Mouse (Mus musculus) thymus, adult 2 months (tissue): ENCODE data around the gene Fgfr2. TPM values are rescaled to one million over a fixed set of nuclear protein-coding genes. Genes with fewer than 3 reads are reported as not detected.
"Not testable (repeated sequence)": the region's sequence is repeated elsewhere in the genome, so short reads cannot be mapped to it uniquely, and the experiment has no call there.

ENCODE experiments used
- DNase-seq: peaks from one replicate; pipeline ENCODE4 v3.0.0; 2021
- H3K27ac ChIP-seq: fragments of 200-500 bp; 2 replicates; pipeline ENCODE4 v1.5.1; 2012; ENCODE audit warnings: low read length, control low read depth; ENCODE audit not compliant: control insufficient read depth, insufficient read depth
- H3K27me3 ChIP-seq: fragments of 200-500 bp; 2 replicates; pipeline ENCODE4 v1.6.1; 2012; ENCODE audit warnings: mild to moderate bottlenecking, low read length, moderate library complexity, mixed read lengths; ENCODE audit not compliant: control insufficient read depth, insufficient read depth
- H3K36me3 ChIP-seq: fragments of 200-500 bp; 2 replicates; pipeline ENCODE4 v1.6.1; 2012; ENCODE audit warnings: mild to moderate bottlenecking, low read length, moderate library complexity; ENCODE audit not compliant: control insufficient read depth, insufficient read depth
- H3K4me1 ChIP-seq: fragments of 200-500 bp; replicated peaks from 2 replicates; pipeline ENCODE4 v1.6.1; 2012; ENCODE audit warnings: low read length; ENCODE audit not compliant: control insufficient read depth, insufficient read depth
- H3K4me3 ChIP-seq: fragments of 200-500 bp; 2 replicates; pipeline ENCODE4 v1.5.1; 2012; ENCODE audit warnings: mild to moderate bottlenecking, low read length, control low read depth, moderate library complexity; ENCODE audit not compliant: control insufficient read depth, insufficient read depth
- CTCF ChIP-seq: fragments of 200-500 bp; IDR thresholded peaks from 2 replicates; pipeline ENCODE4 v1.5.1; 2012; ENCODE audit warnings: mild to moderate bottlenecking, control low read depth, low read length, moderate library complexity, borderline replicate concordance; ENCODE audit not compliant: control insufficient read depth, poor library complexity, insufficient read depth; ENCODE audit errors: extremely low read depth
- POLR2A ChIP-seq: fragments of 200-500 bp; IDR thresholded peaks from 2 replicates; pipeline ENCODE4 v1.6.1; 2012; ENCODE audit warnings: mild to moderate bottlenecking, low read length, control low read depth, moderate library complexity; ENCODE audit not compliant: control insufficient read depth, poor library complexity, insufficient read depth; ENCODE audit errors: extremely low read depth
- WGBS: fragments of 180-500 bp; shearing (Covaris S2); methylation state at CpG from one replicate; pipeline ENCODE4 v1.1.7; 2018; 5-methylcytosine and 5-hydroxymethylcytosine counted together
- polyA plus RNA-seq: library from polyadenylated mRNA; depleted of rRNA; stranded (reverse); fragments of >200 nt; gene quantifications from 2 replicates; pipeline ENCODE4 v1.2.3, GENCODE M21; 2012

Gene Fgfr2
- polyA plus RNA-seq, 1 experiment, result 12.1 TPM

GRCm38 (mm10) chr7:130501499-130501898 lies 2621.7 kb downstream of the Fgfr2 start:
- 3% methylated on average over 1 of the region's 1 CpGs for WGBS
- no peak for TF ChIP-seq CTCF
- no peak for TF ChIP-seq POLR2A
- no peak overlapping the region for H3K27ac ChIP-seq
- peaks cover 12% of the 10 kb centered on the region for H3K36me3 ChIP-seq
- H3K4me3 ChIP-seq, result no peak overlapping the region
- H3K4me1 ChIP-seq, result no peaks in the 10 kb centered on the region
- no peaks in the 10 kb centered on the region for H3K27me3 ChIP-seq
- DNase-seq, result no peak

GRCm38 (mm10) chr7:130493346-130493745 lies 2629.8 kb downstream of the Fgfr2 start:
- no peaks in the 10 kb centered on the region; the same call in 1 of the 2 replicates for H3K36me3 ChIP-seq
- H3K4me1 ChIP-seq, result 0 out of 2 replicates have a peak, but pooled peaks cover 3% of the 10 kb centered on the region
- WGBS, result 93% methylated on average over 3 of the region's 3 CpGs
- H3K27me3 ChIP-seq, result no peaks in the 10 kb centered on the region
- H3K27ac ChIP-seq, result no peak overlapping the region
- no peak overlapping the region for H3K4me3 ChIP-seq
- TF ChIP-seq CTCF (no peak), POLR2A (no peak)
- DNase-seq, result no peak

- Histone ChIP-seq H3K4me3 (no peak overlapping the region), H3K27me3 (no peaks in the 10 kb centered on the region), H3K27ac (no peak overlapping the region), H3K36me3 (no peaks in the 10 kb centered on the region), H3K4me1 (0 out of 2 replicates have a peak, but pooled peaks cover 3% of the 10 kb centered on the region)
- no peak for DNase-seq
- TF ChIP-seq POLR2A, result no peak
- TF ChIP-seq CTCF, result no peak
These were observed 2631.1 kb downstream of the Fgfr2 start for GRCm38 (mm10) chr7:130492026-130492425.

GRCm38 (mm10) chr7:130479003-130479402 lies 2644.1 kb downstream of the Fgfr2 start:
- 93% methylated on average over 3 of the region's 3 CpGs for WGBS
- not testable (repeated sequence) for H3K4me1 ChIP-seq, H3K27me3 ChIP-seq, DNase-seq, H3K36me3 ChIP-seq, H3K27ac ChIP-seq, H3K4me3 ChIP-seq

GRCm38 (mm10) chr7:130475970-130476369 lies 2647.2 kb downstream of the Fgfr2 start:
- H3K36me3 ChIP-seq, result peaks cover 3% of the 10 kb centered on the region; the same call in 1 of the 2 replicates
- TF ChIP-seq CTCF (no peak), POLR2A (no peak)
- DNase-seq, result peak; percentile 15
- H3K27me3 ChIP-seq, result no peaks in the 10 kb centered on the region
- WGBS, result 68% methylated on average over 2 of the region's 2 CpGs
- no peak overlapping the region for H3K4me3 ChIP-seq
- H3K27ac ChIP-seq, result no peak overlapping the region
- H3K4me1 ChIP-seq, result no peaks in the 10 kb centered on the region

GRCm38 (mm10) chr7:130473881-130474280 lies 2649.3 kb downstream of the Fgfr2 start:
- Histone ChIP-seq H3K4me1 (no peaks in the 10 kb centered on the region), H3K27ac (no peak overlapping the region), H3K4me3 (no peak overlapping the region), H3K27me3 (no peaks in the 10 kb centered on the region), H3K36me3 (no peaks in the 10 kb centered on the region; the same call in 1 of the 2 replicates)
- TF ChIP-seq POLR2A (no peak), CTCF (no peak)
- DNase-seq, result no peak
- 67% methylated on average over 3 of the region's 3 CpGs for WGBS

GRCm38 (mm10) chr7:130472683-130473082 lies 2650.5 kb downstream of the Fgfr2 start:
- no peak for DNase-seq
- TF ChIP-seq POLR2A (no peak), CTCF (no peak)
- Histone ChIP-seq H3K27ac (no peak overlapping the region), H3K27me3 (no peaks in the 10 kb centered on the region), H3K4me3 (no peak overlapping the region), H3K4me1 (no peaks in the 10 kb centered on the region), H3K36me3 (no peaks in the 10 kb centered on the region; the same call in 1 of the 2 replicates)
- WGBS, result 96% methylated on average over 6 of the region's 6 CpGs
